Mouse (Mus musculus): ENCODE measurements around the gene Gse1.

The Gse1 gene

GRCm38 (mm10) chr8:120478754-120479153 lies 250.5 kb downstream of the Gse1 start:
- DNase-seq (ENCODE audit: low read depth, low spot score): no peak

- no peak for DNase-seq (ENCODE audit: low read depth, low spot score)
Measured at GRCm38 (mm10) chr8:120479691-120480090, 251.4 kb downstream of the Gse1 start.

GRCm38 (mm10) chr8:120482015-120482689 lies 253.9 kb downstream of the Gse1 start:
- DNase-seq (ENCODE audit: low read depth, low spot score): no peak

- DNase-seq (ENCODE audit: low read depth, low spot score): no peak
Measured at GRCm38 (mm10) chr8:120484460-120484859, 256.2 kb downstream of the Gse1 start.

- no peak for DNase-seq (ENCODE audit: low read depth, low spot score)
Measured at GRCm38 (mm10) chr8:120485116-120485515, 256.9 kb downstream of the Gse1 start.

GRCm38 (mm10) chr8:120485551-120486476 lies 257.6 kb downstream of the Gse1 start:
- no peak for DNase-seq (ENCODE audit: low read depth, low spot score)

GRCm38 (mm10) chr8:120486477-120487376 lies 258.5 kb downstream of the Gse1 start:
- no peak for DNase-seq (ENCODE audit: low read depth, low spot score)

- DNase-seq (ENCODE audit: low read depth, low spot score): no peak
Measured at GRCm38 (mm10) chr8:120487377-120487728, 259.1 kb downstream of the Gse1 start.

GRCm38 (mm10) chr8:120487729-120488510 lies 259.7 kb downstream of the Gse1 start:
- DNase-seq (ENCODE audit: low read depth, low spot score): no peak

- DNase-seq (ENCODE audit: low read depth, low spot score): no peak
Measured at GRCm38 (mm10) chr8:120488636-120489131, 260.4 kb downstream of the Gse1 start.

GRCm38 (mm10) chr8:120489142-120489754 lies 261.0 kb downstream of the Gse1 start:
- DNase-seq (ENCODE audit: low read depth, low spot score): no peak

- DNase-seq (ENCODE audit: low read depth, low spot score): no peak
Measured at GRCm38 (mm10) chr8:120489771-120490281, 261.6 kb downstream of the Gse1 start.

- DNase-seq (ENCODE audit: low read depth, low spot score): no peak
Measured at GRCm38 (mm10) chr8:120490354-120491141, 262.3 kb downstream of the Gse1 start.

GRCm38 (mm10) chr8:120491166-120491793 lies 263.0 kb downstream of the Gse1 start:
- DNase-seq (ENCODE audit: low read depth, low spot score): no peak

GRCm38 (mm10) chr8:120492193-120492880 lies 264.1 kb downstream of the Gse1 start:
- no peak for DNase-seq (ENCODE audit: low read depth, low spot score)

GRCm38 (mm10) chr8:120492881-120493220 lies 264.6 kb downstream of the Gse1 start:
- DNase-seq (ENCODE audit: low read depth, low spot score): no peak

- no peak for DNase-seq (ENCODE audit: low read depth, low spot score)
Measured at GRCm38 (mm10) chr8:120493508-120494464, 265.5 kb downstream of the Gse1 start.
